Mouse (Mus musculus) thymus, adult 2 months (tissue): ENCODE measurements around the gene Pnpla5. TPM values are rescaled to one million over a fixed set of nuclear protein-coding genes. Genes with fewer than 3 reads are reported as not detected.

ENCODE experiments used
- DNase-seq: peaks from one replicate; pipeline ENCODE4 v3.0.0; 2021
- H3K27ac ChIP-seq: fragments of 200-500 bp; 2 replicates; pipeline ENCODE4 v1.5.1; 2012; ENCODE audit warnings: low read length, control low read depth; ENCODE audit not compliant: control insufficient read depth, insufficient read depth
- H3K27me3 ChIP-seq: fragments of 200-500 bp; 2 replicates; pipeline ENCODE4 v1.6.1; 2012; ENCODE audit warnings: mild to moderate bottlenecking, low read length, moderate library complexity, mixed read lengths; ENCODE audit not compliant: control insufficient read depth, insufficient read depth
- H3K36me3 ChIP-seq: fragments of 200-500 bp; 2 replicates; pipeline ENCODE4 v1.6.1; 2012; ENCODE audit warnings: mild to moderate bottlenecking, low read length, moderate library complexity; ENCODE audit not compliant: control insufficient read depth, insufficient read depth
- H3K4me1 ChIP-seq: fragments of 200-500 bp; replicated peaks from 2 replicates; pipeline ENCODE4 v1.6.1; 2012; ENCODE audit warnings: low read length; ENCODE audit not compliant: control insufficient read depth, insufficient read depth
- H3K4me3 ChIP-seq: fragments of 200-500 bp; 2 replicates; pipeline ENCODE4 v1.5.1; 2012; ENCODE audit warnings: mild to moderate bottlenecking, low read length, control low read depth, moderate library complexity; ENCODE audit not compliant: control insufficient read depth, insufficient read depth
- CTCF ChIP-seq: fragments of 200-500 bp; IDR thresholded peaks from 2 replicates; pipeline ENCODE4 v1.5.1; 2012; ENCODE audit warnings: mild to moderate bottlenecking, control low read depth, low read length, moderate library complexity, borderline replicate concordance; ENCODE audit not compliant: control insufficient read depth, poor library complexity, insufficient read depth; ENCODE audit errors: extremely low read depth
- POLR2A ChIP-seq: fragments of 200-500 bp; IDR thresholded peaks from 2 replicates; pipeline ENCODE4 v1.6.1; 2012; ENCODE audit warnings: mild to moderate bottlenecking, low read length, control low read depth, moderate library complexity; ENCODE audit not compliant: control insufficient read depth, poor library complexity, insufficient read depth; ENCODE audit errors: extremely low read depth
- WGBS: fragments of 180-500 bp; shearing (Covaris S2); methylation state at CpG from one replicate; pipeline ENCODE4 v1.1.7; 2018; 5-methylcytosine and 5-hydroxymethylcytosine counted together
- polyA plus RNA-seq: library from polyadenylated mRNA; depleted of rRNA; stranded (reverse); fragments of >200 nt; gene quantifications from 2 replicates; pipeline ENCODE4 v1.2.3, GENCODE M21; 2012

The Pnpla5 gene
- polyA plus RNA-seq, 1 experiment: 0.13 TPM

DNA sequence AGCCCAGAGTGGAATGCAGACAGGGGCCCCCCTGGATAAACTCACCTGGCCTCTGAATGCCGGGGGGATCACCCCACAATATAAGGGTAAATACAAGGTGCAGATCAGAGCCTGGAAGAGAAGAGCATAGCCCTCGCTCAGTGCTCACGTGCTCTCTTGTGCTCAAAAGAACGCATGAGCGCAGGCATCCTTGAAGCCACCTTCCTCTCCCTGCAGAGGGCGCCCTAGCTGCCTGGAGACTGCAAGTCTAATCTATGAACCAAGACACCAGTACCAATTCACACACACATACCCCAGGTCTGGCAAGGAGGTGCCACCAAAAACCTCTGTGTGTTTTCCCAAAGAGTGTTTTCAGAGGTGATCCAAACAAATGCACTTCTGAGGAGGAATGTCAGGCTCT lies 2.4 kb downstream of the Pnpla5 start:
- DNase-seq: no peak
- H3K4me1 ChIP-seq: no peaks in the 10 kb centered on the region
- no peaks in the 10 kb centered on the region for H3K36me3 ChIP-seq
- H3K27ac ChIP-seq: no peak overlapping the region
- 21% methylated on average over 6 of the region's 6 CpGs for WGBS
- H3K27me3 ChIP-seq: no peaks in the 10 kb centered on the region
- no peak for TF ChIP-seq POLR2A
- TF ChIP-seq CTCF: no peak
- no peak overlapping the region for H3K4me3 ChIP-seq

DNA sequence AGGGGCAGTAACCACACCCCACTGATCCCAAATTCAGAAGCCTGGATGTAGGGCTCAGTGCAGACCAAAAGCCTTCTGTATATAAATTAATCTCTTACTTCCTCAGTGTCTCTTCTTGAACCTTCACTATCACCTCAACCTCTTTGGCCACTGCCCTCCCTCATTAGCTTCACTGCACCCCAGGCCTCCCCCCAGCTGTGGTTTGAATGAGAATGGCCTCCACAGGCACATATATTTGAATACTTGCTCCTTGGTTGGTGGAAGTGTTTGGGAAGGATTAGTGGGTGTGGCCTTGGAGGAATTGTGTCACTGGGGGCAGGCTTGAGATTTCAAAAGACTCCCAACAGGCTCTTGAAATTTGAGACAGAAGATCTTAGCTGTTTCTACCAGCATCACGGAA lies 6.5 kb downstream of the Pnpla5 start:
- no peak overlapping the region for H3K27ac ChIP-seq
- DNase-seq: no peak
- no peaks in the 10 kb centered on the region for H3K4me1 ChIP-seq
- no peak for TF ChIP-seq CTCF
- no peak for TF ChIP-seq POLR2A
- H3K4me3 ChIP-seq: no peak overlapping the region
- no peaks in the 10 kb centered on the region for H3K36me3 ChIP-seq
- no peaks in the 10 kb centered on the region for H3K27me3 ChIP-seq
- WGBS: 91% methylated on average over 1 of the region's 1 CpGs

DNA sequence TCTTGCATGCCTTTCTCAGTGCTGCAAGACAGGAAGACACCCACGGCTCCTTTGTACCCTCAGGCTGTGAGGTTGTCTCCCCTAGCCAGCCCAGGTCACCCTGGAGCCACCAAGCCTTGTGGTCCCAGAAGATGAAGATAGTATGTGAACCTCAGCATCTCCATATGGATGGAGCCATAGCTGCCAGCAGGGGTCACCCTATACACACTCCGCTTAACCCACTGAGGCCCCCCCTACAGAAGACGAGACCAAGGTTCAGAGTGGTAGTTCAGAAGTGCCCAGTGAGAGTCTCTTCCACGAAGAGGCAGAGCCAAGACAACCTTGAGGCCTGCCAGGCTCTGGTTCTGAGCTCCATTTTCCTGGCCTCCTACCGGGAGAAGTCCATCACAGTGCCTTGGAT lies 7.2 kb downstream of the Pnpla5 start:
- no peak overlapping the region for H3K27ac ChIP-seq
- no peaks in the 10 kb centered on the region for H3K27me3 ChIP-seq
- no peak for DNase-seq
- 50% methylated on average over 5 of the region's 5 CpGs for WGBS
- H3K4me3 ChIP-seq: no peak overlapping the region
- no peaks in the 10 kb centered on the region for H3K4me1 ChIP-seq
- TF ChIP-seq POLR2A (no peak), CTCF (no peak)
- no peaks in the 10 kb centered on the region for H3K36me3 ChIP-seq

- no peaks in the 10 kb centered on the region for H3K36me3 ChIP-seq
- WGBS: 71% methylated on average over 6 of the region's 6 CpGs
- H3K27ac ChIP-seq: no peak overlapping the region
These were observed 9.1 kb downstream of the Pnpla5 start for GRCm38 (mm10) chr15:84113873-84114272.

GRCm38 (mm10) chr15:84108899-84109298 lies 14.1 kb downstream of the Pnpla5 start:
- Histone ChIP-seq H3K4me3 (no peak overlapping the region), H3K27me3 (no peaks in the 10 kb centered on the region; the same call in 1 of the 2 replicates), H3K4me1 (peaks cover 9% of the 10 kb centered on the region; the same call in 1 of the 2 replicates), H3K27ac (no peak overlapping the region), H3K36me3 (no peaks in the 10 kb centered on the region)
- TF ChIP-seq CTCF (no peak), POLR2A (no peak)
- WGBS: 6% methylated on average over 13 of the region's 13 CpGs
- DNase-seq: no peak

More at GRCm38 (mm10) chr15:84113873-84114272, 9.1 kb downstream of the Pnpla5 start:
- Histone ChIP-seq H3K27me3 (no peaks in the 10 kb centered on the region), H3K4me3 (no peak overlapping the region), H3K4me1 (no peaks in the 10 kb centered on the region)
- TF ChIP-seq CTCF (no peak), POLR2A (no peak)
- DNase-seq: no peak

- H3K27me3 ChIP-seq: no peaks in the 10 kb centered on the region; the same call in 1 of the 2 replicates
- no peak overlapping the region for H3K4me3 ChIP-seq
- no peak for DNase-seq
These were observed 17.0 kb downstream of the Pnpla5 start for GRCm38 (mm10) chr15:84105924-84106500.

DNA sequence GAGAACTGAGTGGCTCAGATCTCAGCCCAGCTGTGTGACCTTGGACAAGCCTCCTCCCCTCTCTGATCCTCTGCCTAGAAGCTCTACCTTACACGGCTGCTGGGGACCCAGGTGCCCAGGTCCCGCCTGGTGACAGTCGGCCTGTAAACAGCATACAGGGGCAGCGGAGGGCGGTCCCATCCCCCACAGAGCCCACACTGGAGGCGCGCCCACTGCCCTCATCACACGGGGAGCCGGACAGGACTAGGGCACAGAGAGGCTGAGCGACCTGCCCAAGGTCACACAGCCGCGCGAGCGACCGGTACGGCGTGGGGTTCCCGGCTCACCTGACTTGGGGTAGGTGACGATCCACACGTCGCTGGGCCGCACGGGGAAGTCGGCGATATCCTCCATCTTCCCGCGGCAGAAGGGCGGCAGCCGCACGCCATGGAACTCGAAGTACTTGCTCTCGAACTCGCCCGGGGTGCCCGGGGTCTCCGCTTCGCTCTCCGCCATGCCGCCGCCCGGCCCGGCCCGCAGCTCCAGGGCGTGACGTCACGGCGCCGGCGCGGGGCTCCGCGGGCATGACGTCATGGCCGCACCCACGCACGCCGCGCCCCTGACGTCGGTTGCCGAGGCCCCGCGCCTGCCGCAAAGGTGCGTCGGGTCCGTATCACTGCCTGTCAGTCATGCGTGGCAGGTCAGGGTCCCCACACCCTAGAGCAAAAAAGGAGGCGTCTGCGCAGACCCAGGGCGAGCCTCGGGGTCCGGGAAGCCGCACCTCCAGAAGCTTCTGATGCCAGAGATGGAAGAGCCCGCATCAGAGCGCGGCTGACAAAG lies 17.7 kb downstream of the Pnpla5 start, which contains the start of gene Sult4a1:
Sult4a1 (minus strand) TSS at position 650 of the 819 bp plus-strand sequence.
- DNase-seq: no peak
- WGBS: 5% methylated on average over 77 of the region's 77 CpGs

More at GRCm38 (mm10) chr15:84105924-84106500, 17.0 kb downstream of the Pnpla5 start:
- TF ChIP-seq CTCF (no peak), POLR2A (no peak)
- Histone ChIP-seq H3K4me1 (peaks cover 9% of the 10 kb centered on the region; the same call in 1 of the 2 replicates), H3K36me3 (no peaks in the 10 kb centered on the region), H3K27ac (no peak overlapping the region)
- 23% methylated on average over 12 of the region's 12 CpGs for WGBS

More for the DNA sequence above, 17.7 kb downstream of the Pnpla5 start, which contains the start of gene Sult4a1:
- Histone ChIP-seq H3K27ac (no peak within 1 kb of the TSS), H3K27me3 (no peaks in the 10 kb centered on the region; the same call in 1 of the 2 replicates), H3K4me1 (peaks cover 9% of the 10 kb centered on the region; the same call in 1 of the 2 replicates), H3K36me3 (no peaks in the 10 kb centered on the region), H3K4me3 (peak within 1 kb of the TSS; percentile 9)
- TF ChIP-seq POLR2A (no peak), CTCF (no peak)
